Mouse (Mus musculus) c-Kit-positive CD71-positive TER-119-positive erythroid progenitor cells, embryonic 14.5 days (primary cell): ENCODE data around the gene Kank4.
"Not testable (repeated sequence)": the region's sequence is repeated elsewhere in the genome, so short reads cannot be mapped to it uniquely, and the experiment has no call there.

Source experiments
- DNase-seq: peaks from one replicate; pipeline ENCODE4 v3.0.0-alpha.2; 2013; ENCODE audit warnings: low spot score

Kank4 gene

DNA sequence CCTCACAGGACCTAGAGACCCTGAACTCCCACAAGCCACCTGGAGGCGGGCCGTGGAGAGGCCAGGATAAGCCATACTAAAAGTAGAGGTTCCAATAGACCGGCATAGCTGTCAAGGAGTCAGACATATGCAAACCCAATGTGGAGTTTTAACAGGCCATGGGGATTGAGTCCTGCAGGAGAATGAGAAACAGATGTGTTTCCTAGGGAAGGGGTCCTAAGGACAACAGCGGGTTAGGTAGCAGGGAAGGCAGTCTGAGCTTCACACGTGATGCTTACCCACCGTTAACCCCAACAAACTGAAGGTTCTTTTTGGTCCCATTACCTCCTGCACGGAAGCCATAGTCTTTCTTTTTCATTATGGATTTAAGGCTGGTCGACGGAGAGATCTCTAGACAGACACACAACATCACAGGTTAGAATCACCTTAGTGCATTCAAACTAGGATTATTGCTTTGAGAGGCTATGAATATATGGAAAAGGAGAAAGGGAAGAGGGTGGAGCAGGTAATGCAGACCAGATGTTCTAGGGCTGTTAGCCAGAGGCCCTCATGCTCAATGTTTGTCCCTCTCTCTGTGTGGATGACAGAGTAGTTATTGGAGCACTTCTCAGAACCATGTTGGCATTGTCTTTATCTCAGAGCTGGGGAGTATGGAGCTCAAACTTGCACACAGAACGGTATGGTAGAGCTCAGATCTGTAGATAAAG lies 40.5 kb downstream of the Kank4 start:
- DNase-seq, result no peak

GRCm38 (mm10) chr4:98773785-98774184 lies 43.6 kb downstream of the Kank4 start:
- no peak for DNase-seq

DNA sequence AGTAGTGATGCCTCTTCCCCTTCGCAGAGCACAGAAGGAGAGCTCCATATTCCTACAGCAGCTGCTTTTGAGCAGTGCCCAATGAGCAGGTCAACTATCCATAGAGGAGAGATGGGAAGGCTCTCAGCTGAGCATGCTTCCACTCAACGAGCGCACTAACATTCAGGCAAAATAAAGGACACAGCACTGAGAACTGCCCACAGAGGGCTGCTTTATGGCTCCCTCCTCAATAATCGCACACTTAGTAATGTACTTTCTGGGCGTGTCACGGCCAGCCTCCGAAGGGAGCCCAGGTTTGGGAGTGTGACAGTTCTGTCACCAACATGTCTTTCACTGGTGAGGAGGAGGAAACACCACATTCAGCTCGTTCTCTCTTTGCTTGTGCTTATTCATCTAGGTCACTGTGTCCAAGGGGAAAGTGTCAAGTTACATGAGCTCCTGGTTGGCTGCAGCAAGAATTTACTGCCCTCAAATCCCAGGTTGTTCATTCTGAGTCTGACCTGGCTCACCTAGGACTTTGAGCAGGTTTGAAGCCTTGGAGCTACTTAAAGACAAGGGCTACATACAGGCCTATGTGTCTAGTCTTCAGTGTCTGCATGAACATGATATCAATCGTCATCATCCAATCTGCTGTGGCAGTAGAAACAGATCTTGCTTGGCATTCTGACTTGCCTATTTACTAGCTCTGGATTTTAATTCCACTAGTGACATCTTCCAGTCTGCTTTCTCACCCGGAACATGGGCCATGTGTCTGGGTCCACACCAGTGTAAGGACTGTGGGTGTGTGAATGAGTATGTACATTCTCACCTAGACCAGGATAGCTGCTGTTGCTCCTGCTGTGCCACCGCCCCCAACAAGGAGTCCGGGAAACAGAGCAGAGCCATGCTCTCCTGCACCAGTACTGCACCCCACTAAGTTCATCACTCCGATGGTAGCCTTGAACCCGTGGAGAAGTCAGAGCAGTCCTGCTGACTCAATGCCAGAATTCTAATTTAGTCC lies 49.9 kb downstream of the Kank4 start:
- no peak for DNase-seq

DNA sequence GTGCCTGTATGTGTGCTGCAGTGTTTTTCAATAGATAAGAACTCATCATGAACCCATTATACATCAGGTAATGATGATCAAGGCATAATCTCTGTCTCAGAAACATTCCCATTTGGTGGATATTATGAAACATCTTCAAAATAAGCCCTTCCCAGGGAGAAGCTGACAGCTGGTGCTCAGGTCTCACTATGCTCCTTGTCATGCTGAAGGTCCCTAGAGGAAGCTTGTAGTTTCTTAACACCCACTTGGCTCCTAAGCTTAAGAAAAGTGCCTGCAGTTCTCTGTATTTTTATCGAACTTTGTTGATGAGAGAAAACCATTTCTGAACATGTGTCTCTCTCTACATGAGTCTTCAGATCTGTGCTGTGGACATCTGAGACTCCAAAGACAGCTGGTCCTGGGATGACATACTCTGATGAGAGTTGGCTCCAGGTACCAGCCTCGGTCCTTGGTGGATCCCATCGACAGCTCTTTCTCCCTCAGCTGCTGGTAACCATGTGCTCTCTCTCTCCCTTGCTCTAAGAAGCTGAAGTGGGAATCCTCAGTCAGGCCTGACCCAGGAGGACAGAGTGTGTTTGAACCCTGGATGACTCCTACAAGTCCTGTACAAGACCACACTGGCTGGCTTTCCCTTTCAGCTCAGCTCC lies 58.3 kb downstream of the Kank4 start:
- no peak for DNase-seq

DNA sequence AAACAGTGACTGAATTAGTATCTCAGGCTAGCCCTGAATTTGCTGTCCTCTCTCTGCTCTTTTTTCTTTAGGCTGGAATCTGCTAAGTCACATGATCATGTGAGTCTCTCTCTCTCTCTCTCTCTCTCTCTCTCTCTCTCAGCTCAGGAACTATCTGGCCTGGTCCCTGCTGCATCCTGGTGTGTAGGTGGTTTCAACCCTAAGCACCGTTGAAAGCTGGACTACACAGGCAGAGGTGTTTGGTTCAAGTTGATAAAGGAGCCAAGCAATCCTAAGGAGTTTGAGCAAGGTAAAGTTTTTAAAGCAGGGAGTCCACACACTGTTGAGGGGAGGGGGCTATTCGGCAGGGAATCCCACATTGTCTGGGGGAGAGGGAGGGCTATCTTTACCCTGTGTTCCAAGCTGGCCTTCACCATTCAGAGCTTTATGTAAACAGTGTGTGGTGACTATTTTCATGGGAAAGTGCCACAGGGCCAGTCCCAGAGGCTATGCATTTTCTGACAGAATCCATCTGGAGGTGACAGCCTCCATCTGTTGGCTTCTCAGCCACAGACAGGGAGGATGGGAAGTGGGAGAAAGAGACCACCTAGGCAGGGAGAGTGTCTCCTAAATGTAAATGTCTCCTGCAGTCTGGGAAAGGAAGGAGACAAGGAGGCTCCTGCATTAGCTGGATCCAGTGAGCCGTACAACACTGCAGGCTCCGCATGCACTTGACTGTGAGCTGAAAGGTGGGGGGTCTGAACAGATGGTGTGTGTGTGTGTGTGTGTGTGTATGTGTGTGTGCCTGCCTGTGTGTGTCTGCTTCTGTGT lies 59.1 kb downstream of the Kank4 start:
- no peak for DNase-seq

- no peak for DNase-seq
Observed at GRCm38 (mm10) chr4:98756141-98756540, 61.2 kb downstream of the Kank4 start.

GRCm38 (mm10) chr4:98754456-98754855 lies 62.9 kb downstream of the Kank4 start:
- no peak for DNase-seq

DNA sequence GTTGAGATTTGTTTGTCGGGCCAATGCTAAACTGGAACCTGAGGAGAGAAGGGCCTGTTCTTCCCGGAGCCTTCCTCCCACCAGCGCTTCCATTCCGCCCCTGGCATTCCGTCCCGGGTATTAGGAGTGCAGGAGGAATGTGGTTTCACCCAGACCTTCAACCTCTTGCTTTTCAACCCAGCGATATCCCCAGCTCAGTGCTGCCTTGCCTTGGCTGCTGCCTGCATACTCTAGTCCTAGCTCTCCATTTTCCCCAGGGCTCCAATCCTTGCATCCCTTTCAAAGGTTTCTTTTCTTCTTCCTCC lies 73.5 kb downstream of the Kank4 start:
- no peak for DNase-seq

DNA sequence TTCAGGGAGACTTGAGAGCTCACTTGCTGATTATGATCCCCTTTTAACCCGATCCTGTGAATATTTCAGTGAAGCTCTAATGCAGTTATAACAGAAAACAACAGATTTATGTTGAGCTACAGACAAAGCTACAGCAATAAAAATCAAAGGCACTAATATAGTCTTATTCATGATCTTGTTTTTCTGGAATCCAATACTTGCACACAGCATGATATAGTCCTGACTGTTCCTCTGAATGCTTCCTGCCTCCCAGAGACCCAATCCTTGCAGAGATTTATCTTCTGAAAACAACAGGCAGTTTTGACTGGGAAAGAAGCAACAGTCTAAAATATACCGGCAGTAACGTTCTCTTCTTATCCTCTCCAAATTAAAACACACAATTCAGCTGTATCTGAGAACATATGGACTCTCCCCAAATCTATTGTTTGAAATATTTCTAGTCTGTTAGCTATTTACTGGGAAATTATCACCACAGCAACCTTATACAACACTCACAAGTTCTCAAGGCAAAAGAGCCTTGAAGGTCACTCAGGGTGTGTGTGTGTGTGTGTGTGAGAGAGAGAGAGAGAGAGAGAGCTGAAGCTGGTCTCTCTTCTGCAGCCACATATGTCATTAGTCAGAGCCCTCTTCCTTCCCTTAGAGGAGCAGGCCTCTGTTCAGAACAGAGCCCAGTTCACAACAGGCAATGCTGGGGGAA lies 74.0 kb downstream of the Kank4 start:
- no peak for DNase-seq

- no peak for DNase-seq
Observed at GRCm38 (mm10) chr4:98739753-98740152, 77.6 kb downstream of the Kank4 start.

- DNase-seq, result no peak
Observed at GRCm38 (mm10) chr4:98733660-98734059, 83.7 kb downstream of the Kank4 start.

GRCm38 (mm10) chr4:98728716-98729115 lies 88.6 kb downstream of the Kank4 start:
- no peak for DNase-seq

- no peak for DNase-seq
Observed at GRCm38 (mm10) chr4:98727959-98728347, 89.4 kb downstream of the Kank4 start.

DNA sequence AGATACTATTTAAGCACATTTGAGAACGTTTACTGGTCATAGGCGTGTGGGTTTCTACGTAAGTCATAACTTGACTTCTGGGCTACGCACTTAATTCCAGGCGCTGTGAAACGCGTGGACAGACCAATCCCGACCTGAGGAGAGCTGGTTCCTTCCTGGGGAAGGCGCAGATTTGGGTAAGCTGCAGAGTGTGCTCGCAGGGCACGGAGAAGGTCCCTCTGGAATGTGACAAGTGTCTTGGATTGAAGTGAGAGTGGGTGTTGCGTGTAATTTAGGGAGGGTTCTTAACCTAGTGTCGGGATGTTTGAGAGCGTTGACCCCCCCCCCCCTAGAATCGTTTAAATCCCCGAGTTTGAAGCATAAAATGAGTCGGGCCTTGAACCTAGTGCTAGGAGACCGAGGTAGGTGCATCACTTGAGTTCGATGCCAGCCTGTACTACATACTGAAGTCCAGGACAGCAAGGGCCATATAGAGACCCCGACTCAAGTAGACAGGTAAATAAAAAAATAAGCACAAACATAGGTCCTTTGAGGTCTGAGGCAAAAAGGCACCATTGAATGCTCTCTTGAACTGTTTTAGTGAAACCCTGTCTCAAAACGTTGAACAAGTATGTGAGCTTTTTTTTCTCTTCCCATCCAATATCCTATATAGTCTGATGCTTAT lies 89.9 kb downstream of the Kank4 start:
- no peak for DNase-seq

GRCm38 (mm10) chr4:98726590-98727237 lies 90.6 kb downstream of the Kank4 start, which contains the start of gene L1td1:
Gene L1td1, plus strand, starts transcription at chr4:98726734.
- no peak for DNase-seq

DNA sequence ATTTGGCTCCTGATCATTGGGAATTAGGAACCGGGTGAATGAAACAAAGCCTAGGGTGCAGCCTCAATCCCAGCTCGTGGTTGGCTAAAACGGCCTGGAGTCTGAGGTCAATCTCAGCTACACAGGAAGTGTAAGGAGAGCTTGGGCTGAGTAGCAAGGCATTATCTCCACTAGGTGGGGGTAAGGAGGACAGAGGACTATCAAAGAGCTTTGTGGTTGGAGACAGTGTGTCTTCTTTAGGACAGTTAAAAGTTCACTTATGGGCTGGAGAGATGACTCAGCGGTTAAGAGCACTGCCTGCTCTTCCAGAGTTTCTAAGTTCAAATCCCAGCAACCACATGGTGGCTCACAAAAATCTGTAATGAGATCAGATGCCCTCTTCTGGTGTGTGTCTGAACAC lies 91.9 kb downstream of the Kank4 start:
- DNase-seq, result no peak

- DNase-seq, result not testable (repeated sequence)
Observed at GRCm38 (mm10) chr4:98724682-98725081, 92.7 kb downstream of the Kank4 start.

DNA sequence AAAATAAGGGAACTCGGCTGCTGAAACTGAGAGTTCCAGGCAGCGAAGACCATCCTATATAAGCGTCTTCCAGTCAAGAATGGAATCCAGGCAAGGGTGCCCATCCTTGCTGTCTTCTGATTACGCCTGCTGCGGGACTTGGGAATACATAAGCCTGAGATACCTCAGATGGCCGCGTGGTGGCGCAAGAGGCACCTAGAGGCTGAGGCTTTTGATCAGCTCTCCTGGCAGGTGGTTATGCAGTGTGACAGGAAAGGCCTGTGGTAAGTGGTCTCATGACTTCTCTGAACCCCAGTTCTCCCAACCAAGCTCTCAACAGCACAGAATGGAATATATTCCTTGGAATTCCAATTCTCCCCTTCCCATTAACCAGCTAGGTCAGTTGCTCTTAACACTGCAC lies 94.9 kb downstream of the Kank4 start:
- peak; percentile 40 for DNase-seq

- DNase-seq, result no peak
Observed at GRCm38 (mm10) chr4:98718547-98718917, 98.8 kb downstream of the Kank4 start.
